Mouse (Mus musculus): ENCODE measurements at regions not wholly inside any gene's neighbourhood (a gene's known extent, or its start where the extent isn't known, plus 50 kb on each side); places are given as distances from the start of the nearest gene placed in this dataset.
"Not testable (repeated sequence)": the region's sequence is repeated elsewhere in the genome, so short reads cannot be mapped to it uniquely, and the experiment has no call there.

DNA sequence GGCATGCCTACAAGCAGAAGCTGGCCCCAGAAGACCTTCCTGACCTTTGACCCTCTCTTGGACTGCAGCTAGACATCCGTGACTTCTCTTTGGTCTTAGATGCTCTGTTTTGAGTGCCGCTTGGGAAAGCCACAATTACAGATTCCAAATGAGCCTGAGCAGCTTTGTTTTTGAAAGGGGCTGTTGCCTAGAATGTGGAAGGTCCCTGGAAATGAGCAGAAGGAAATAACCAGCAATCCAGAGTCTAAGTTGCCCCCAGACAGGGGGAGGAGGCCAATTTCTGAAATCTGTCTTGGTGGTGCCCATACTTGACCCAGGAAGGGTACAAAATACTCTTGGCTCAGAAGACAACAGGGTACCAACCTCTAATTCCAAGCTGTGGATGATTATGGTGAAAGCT lies 253.9 kb downstream of the Nuak1 start:
- DNase-seq (ENCODE audit: low spot score), result no peak

DNA sequence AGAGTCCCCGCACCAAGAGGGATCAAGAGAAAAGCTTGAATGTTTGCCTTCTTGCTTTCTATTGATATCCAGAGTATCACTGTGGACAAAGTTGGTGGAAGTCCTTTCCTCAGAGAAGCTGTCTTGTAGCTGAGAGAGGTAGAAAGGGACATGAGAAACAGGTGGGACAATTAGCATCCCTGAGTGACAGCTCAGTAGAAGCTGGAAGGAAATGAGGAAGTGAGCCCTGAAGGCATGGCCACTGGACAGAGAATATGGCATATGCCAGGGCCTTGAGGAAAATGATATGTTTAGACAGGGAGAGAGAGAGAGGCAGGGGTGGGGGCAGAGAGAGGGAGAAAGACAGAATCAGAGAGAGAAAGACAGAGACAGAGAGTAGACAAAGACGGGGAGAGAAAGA lies 241.4 kb downstream of the Nuak1 start:
- DNase-seq (ENCODE audit: low spot score), result no peak

DNA sequence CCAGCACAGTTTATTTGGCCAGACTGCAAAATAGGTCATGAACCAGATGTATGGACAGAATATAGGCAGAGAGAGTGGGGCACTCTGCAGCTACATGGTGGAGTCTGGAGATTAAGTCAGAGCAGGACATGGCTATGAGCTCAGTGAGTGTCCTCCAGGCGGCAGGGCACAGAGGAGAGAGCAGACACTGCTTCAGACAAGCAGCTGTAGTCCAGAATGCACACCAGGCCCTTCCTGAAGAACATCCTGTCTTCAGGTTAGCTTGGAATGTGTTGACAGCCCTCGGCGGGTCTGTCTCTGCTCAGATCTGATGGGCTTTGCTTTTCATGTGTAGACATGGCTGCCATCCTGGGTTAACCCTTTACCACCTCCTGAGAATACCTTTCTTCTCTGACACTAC lies 238.6 kb downstream of the Nuak1 start:
- no peak for DNase-seq (ENCODE audit: low spot score)

DNA sequence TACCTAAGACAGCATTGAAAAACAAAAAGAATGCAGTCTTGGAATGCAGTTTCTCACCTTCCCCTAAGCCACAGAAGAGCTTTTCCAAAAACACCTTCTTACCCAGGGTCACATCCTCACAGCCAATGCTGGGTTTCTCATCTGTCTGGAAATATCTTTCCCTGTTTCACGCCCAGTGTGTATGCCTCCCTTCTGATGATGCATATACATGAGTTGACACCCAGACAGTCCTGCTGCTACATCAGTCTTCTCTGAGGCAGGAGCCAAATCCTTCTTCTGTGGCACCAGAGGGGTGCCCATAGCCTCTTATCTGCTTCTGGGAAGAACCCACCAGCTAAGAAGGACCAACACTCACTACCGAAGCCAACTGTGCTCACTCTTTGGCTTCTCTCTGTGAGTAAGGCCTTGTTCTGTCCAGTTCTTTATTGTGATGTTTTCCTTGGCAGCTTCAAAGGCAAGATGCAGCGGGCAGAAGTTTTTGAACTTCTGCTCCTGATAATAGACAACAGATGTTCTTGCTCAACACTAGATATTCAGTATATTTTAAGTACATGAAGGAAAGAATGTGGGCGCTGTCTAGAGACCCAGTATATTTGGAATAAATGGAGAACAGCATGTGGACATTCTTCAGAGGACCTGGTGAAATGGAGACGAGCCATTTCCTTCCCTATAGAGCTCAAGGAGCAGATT lies 228.2 kb downstream of the Nuak1 start:
- DNase-seq (ENCODE audit: low spot score), result no peak

DNA sequence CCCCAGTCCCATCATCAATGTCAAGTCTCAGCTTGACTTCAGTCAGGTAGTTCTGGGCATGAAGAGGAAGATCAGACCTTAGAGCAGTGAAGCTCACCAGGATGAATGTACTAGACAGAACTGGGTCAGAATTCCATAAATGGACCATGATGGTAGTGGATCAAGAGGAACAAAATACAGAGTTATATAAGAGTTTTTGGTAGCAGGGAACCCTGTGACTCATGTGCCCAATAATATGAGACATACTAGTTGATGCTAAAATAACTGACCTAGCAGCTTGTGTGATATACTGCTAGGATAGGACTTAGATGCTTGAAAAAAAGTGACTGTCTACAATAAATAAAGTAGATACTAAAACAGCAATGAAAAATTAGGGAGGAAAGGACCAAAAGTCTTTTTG lies 225.6 kb downstream of the Nuak1 start:
- DNase-seq (ENCODE audit: low spot score), result no peak

DNA sequence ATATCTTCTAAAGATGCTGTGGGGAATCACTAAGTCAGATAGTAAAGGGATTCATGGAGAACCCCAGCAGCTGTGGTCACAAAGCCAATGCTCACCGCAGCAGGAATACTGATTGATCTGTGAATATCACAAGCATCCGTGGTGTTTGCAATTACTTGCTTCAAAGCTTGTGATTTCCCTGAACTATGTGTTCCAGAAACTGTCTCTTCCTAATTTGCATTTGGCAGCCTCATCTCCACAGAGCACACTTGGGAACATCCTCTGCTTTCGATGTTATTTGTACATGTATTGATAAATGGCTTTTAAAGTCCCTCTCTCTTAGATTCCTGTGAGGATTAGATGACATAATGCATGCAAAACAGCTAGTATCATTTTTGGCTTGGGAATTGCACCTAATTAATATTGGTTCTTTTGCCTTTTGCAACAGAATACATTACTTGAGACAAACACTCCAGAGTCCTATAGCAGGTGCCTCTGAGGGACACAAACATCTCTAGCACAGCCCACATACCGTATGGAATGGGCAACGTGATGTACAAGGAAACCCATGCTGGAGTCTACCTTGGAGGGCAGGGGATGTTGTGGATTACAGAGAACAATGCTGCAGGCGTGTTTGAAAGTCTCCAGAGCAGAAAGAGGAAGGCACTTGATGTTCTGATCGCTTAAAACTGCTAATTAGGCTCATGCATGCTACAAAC lies 211.0 kb downstream of the Nuak1 start:
- no peak for DNase-seq (ENCODE audit: low spot score)

DNA sequence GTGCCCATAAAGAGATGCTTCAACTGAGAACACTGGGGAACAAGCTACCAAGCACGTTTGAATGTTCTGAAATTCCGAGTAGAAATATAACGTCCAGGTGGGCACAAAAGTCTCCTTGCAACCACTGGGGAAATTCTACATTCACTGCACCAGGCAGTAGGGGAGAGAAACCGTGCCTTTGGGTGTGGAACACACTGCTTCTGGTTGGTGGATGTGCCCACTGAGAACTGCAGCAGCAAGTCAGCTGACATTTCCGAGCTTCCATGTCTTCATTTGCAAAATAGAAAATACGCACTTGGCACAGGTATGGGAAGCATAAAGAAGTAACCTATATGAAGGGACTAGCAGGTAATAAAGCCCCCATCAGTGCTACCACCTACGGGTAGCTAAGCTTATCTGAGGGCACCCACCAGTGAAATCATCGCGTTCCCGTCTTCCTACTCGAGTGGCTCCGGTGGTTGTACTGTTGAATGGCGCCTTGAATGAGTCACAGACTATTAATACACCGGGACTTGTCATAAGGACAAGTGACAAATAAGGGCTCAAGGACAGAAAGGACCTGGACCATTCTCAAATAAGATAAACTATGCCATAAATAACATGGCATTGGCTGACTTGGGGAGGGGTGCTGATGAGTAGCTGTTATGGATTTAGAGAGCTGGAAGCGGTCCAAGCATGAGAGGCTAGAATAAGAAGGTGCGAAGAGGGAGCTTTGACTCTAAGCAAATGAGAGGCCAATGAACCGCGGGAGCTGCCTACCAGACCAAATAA lies 210.2 kb downstream of the Nuak1 start:
- no peak for DNase-seq (ENCODE audit: low spot score)

DNA sequence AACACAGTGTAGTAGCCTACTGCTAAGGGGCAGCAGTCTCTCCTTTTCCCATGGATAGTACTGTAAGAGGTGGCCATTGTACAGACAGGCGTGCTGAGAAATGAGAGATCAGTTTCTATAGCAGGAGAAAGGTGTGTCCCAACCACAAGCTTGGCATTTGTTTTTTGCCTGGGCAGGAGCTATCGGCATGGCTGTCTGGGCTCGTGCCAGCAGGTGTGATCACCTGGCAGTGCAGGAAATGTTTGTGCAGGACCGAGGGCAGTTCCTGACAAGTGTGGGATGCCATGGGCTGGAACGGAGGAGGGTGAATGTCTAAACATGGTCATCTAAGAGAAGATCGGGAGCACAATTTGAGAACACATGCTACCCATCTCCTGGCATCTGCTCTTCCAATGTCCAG lies 205.4 kb downstream of the Nuak1 start:
- no peak for DNase-seq (ENCODE audit: low spot score)

DNA sequence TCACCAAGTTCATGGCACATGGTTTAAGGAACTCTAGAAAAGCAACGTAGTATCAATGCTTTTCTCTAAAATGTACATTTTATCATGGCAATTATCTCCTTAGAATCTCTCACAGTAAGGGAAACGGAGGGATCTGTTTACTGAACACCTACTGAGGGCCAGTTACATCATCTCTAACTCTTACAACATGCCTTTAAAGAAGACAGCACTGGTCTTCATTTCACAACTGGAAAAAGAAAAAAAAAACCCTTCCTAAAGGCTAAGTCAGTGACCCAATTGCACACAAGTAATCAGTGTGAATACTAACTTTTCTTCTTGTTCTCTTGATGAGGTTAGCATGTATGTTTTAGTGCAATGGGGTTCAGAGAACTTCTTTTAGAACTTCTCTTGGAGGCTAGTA lies 204.2 kb downstream of the Nuak1 start:
- no peak for DNase-seq (ENCODE audit: low spot score)

DNA sequence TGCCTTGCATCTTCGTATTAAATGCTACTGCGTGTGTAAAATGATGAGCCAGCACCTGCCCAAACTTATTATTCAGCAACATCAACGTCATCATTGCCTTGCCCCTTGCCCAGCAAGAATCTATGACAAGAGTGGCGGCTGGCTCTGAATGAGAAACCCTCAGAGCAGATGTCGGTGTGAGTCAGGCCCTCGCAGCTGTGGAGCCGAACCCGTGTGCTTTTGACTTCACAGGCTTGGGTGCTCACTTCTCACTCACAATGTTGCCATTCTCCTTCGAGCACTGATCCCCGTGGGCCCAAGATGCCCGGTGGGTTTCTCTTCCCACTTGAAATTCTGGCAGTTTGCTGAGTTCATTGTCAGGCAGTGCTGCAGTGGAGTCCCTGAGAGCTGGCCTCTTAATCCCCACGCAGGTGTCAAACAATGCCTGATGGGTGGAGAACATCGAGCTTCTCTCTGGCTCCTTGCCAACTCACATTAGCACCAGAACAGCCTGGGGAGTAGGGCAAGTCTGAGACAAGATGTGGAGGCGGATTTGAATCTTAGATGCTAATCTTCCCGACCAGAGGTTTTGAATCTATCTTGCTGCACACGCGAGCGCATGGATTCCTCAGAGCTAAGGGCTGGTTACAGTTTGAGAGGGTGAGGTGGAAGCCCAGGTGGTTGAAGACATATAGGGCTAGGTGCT lies 202.0 kb downstream of the Nuak1 start:
- no peak for DNase-seq (ENCODE audit: low spot score)

DNA sequence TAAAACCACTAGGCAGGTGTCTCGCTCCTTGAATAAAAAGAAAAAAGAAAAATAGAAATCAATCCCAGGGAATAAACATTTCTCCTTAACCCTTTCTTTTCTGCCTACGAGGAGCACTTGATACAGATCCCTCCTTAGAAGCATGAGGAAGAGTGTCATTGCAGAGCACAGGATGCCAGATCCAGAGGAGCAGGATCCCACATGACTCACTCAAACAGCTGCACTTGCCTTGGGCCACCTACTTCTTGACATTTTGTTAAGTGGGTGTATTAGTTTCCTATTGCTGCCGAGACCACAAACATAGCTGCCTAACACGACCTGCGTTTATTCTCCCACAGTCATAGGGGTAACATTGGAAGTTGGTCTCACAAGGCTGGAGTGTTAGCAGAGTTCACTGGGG lies 197.1 kb downstream of the Nuak1 start:
- no peak for DNase-seq (ENCODE audit: low spot score)

DNA sequence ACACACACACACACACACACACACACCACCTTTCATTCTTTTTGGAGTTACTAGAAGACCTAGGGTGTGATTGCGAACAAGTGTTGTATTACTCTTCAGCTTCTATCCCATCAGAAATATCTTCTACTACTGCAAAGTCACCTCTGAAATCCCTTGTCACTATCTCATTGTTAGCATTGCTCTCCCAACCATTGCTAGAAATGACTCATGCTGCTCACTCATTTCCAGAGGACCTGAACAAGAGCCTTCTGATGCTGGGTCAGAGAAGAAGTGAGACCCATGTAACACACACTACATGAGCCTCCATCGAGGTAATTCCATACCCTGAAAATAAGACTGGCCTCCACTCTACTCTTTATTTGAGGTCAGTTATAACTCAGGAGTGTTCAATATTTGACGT lies 191.1 kb downstream of the Nuak1 start:
- no peak for DNase-seq (ENCODE audit: low spot score)

DNA sequence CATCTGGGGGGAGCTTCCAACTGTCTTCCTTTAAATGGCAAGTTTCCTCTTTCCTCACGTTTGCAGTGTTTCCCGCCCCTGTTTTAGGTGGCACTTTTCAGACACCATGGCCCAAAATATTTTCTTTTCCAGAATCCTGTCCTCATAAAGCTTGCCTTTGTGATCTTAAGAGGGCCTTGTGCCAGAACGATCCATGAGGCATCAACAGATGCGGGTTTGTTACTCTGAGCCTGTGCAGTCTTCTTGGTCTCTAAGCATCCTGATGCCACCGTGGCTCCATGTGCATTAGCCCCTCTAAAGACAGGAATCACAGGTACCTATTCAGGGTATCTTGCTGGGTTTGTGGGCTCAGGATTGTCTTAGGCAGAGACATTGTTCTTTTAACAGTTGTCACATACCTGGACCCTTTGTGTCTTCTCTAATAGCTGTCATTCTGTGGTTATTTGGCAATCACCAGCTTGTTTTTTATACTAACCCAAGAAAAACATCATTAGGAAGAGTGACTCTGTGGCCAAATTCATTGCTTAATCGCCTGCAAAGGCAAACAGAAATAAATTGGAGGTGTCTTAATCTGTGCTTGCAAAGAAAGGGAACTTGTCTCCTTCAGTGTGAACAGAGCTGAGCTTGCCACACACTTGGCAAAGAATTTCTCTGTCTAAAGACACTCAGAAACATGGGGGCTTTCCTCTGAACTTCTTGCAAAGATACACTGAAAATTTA lies 179.3 kb downstream of the Nuak1 start:
- DNase-seq (ENCODE audit: low spot score), result no peak

DNA sequence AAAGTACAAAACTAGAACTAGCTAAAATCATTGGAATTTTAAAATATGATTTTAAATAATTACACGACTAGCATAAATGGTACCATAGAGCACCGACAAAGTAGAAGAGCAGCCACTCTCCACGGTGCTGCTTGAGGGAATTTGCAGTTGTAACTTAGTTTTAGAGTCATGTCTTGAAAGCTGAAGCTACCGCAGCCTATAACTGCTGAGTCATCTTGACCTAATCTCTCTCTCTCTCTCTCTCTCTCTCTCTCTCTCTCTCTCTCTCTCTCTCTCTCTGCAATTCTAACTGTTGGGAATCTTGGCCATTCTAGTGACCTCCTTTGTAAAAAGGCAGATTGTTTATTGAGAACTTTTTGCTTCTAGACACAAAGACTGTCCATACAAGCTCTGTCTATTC lies 177.5 kb downstream of the Nuak1 start:
- no peak for DNase-seq (ENCODE audit: low spot score)

DNA sequence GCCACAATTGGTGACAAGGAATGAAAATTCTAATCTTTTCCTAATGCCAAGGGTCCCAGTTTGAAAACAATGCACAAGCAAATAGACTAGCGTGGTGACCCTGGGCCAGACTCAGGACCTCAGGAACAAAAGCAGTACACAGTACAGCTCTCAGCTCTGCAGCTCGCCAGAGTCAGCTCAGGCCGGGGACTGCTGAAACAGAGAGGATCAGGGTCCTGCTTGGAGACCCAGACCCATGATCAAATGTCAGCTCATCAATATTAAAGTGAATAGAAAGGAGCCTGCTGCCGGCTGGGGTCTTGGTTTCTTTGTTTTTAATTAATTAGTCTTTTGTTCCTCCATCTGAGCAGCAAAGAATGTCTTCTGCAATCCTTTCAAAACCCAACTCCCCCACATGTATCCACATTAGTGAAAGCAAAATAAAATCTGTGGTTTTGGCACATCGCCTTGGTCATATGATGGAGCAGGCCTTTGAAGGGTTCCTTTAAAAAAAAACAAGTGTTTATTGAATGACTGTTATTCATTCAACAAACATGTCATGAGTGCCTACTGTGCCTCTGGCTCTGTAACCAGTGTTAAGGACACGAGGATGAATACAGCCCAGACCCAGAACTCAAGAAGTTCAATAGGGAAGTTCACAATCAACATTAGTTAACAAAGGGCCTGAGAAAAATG lies 154.4 kb downstream of the Nuak1 start:
- no peak for DNase-seq (ENCODE audit: low spot score)

DNA sequence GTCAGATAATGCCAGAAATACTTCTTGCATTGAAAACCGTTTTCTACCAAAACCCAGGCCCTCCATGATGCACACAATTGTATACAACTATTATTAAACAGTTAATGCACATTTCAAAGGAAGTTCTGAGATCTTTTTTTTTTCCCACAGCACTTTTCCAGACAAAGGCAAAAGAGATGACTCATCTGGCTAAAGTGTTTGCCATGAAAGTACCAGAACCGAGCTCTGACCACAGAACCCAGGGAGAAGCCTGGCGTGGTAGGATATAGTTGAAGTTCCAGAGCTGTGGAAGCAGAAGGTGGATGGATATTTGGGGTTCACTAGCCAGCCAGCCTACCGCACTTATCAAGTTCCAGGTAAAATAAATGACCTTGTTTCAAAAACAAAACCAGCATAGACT lies 146.0 kb downstream of the Nuak1 start:
- no peak for DNase-seq (ENCODE audit: low spot score)

DNA sequence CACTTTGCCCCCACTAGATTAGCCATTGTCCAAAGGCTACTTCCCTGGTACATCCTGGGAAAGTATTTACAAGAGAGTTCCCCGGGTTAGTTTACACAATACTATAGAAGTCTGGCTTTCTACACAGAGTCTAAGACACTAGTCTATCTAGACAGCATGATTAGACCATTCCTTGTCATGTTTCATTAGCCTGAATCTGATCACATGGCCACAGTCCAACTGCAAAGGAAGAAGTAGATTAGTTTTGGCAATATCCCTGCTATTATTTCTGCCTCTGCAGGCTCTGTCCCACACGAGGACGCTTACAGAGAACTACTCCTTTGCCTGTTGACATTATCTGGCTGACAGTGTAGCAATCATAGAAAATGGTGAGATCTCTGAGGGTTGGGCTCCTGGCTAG lies 144.2 kb downstream of the Nuak1 start:
- DNase-seq (ENCODE audit: low spot score), result no peak

DNA sequence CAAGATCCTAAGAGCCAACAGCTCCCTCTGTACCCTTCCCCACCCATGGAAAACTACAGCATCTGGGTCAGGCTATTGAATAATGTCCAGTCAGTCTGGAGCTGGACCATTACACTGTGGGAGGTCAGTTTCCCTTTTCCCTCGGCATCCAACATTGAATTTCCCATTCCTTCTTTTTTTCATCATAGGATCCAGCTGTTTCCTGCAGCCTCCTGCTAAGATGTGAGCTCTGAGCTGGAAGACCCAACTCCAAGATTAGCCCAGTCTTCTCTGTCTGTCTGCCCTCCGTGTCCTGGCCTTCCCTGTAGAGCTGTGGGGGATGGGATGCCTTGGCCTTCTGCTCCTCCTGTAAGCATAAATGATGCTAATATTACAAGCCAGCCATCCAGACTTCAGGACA lies 138.8 kb downstream of the Nuak1 start:
- no peak for DNase-seq (ENCODE audit: low spot score)

DNA sequence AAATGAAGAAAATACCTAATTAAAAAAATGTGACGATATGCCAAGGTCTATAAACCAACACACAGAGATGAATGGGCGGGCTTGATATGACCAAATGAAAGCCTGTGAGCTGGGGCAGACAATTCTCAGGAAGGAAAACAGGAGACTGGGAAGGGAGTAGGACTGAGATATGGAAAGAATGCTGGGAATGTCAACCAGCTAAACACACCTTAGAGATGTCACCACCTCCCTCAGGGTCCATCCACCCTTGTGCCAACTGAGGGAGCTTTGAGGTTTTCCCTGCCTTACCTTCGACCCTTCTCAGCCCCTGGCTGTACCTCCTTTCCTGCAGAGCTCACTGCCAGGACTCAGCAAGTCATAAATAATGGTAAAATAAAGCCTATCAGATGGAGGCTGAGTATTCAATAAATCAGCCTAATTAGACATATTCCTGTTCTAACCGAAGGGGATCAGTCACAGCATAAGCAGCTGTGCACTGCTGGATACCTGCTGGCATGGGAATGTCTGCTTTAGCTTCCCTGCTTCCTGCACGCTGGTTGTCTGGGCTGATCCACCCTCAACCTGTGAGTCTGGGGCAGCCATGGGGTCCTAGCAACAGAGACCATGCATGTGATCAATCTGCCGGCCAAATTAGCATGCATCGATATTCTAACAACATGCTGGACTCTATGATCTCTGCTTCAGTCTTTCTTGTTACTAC lies 137.4 kb downstream of the Nuak1 start:
- DNase-seq (ENCODE audit: low spot score), result no peak

DNA sequence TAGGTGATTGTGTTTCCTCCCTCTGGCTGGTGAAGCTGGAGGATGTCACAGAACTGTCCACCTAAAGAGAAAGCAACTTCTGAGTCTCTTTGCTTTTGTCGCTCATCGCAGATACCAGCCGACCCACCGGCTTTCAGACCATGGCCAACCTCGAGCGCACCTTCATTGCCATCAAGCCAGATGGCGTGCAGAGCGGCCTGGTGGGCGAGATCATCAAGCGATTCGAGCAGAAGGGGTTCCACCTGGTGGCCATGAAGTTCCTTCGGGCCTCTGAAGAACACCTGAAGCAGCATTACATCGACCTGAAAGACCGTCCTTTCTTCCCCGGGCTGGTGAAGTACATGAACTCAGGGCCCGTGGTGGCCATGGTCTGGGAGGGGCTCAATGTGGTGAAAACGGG lies 131.7 kb downstream of the Nuak1 start:
- not testable (repeated sequence) for DNase-seq (ENCODE audit: low spot score)

DNA sequence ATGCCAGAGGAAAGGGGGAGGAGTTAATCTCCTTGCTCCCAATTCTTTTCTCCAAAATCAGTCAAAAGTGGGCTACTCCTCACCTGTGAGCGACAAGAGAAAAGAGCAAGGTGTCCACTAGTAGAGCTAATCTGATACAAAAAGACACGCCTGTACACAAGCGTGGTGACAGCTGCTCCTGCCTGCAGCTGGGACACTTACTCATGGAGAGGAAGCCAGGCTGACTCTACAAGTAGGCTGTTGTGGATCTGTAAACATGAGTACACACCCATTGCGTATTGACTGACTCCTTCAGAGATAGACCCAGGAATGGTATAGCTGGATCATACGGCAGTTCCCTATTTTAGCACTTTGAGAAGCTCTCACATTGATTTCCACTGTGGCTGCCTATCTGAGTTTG lies 129.7 kb downstream of the Nuak1 start:
- DNase-seq (ENCODE audit: low spot score), result no peak
